Mouse (Mus musculus): ENCODE data around the gene Timm22. TPM values are rescaled to one million over a fixed set of nuclear protein-coding genes. Genes with fewer than 3 reads are reported as not detected.

Timm22 gene
- polyA plus RNA-seq, 1 experiment from 2014 or later: 52.7 TPM

DNA sequence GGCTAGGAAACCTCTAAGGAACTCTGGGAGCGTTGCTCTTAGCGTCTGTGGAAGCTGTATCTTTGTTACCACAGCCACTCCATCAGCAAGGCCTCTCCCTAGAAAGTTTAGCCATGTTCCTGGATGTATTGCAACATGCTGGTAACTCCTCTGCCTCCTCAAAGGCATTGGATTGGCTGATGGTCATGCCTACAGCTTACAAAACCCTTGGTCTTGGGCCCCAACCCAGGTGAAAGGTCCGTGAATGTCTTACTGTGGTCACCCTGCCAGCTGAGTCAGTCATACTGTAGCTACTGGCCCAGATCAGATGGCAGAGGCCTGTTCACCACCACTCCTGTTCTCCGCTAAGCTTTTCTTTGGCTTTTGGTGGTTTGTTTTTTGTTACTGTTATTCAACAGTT is 8.2 kb downstream of the Timm22 start:
- Histone ChIP-seq H3K9me3 (replicated peaks) (no peaks in the 10 kb centered on the region), H3K27ac (no peak overlapping the region), H3K4me1 (replicated peaks) (peaks cover 10% of the 10 kb centered on the region), H3K4me2 (no peak overlapping the region), H3K27me3 (no peaks in the 10 kb centered on the region), H3K9ac (no peak overlapping the region), H3K4me3 (replicated peaks) (no peak overlapping the region), H3K36me3 (peaks cover 65% of the 10 kb centered on the region)
- ATAC-seq (ENCODE audit: low read depth): no peak
- 74% methylated on average over 4 of the region's 4 CpGs for WGBS (ENCODE audit: insufficient replicate concordance)
- no peak for DNase-seq

DNA sequence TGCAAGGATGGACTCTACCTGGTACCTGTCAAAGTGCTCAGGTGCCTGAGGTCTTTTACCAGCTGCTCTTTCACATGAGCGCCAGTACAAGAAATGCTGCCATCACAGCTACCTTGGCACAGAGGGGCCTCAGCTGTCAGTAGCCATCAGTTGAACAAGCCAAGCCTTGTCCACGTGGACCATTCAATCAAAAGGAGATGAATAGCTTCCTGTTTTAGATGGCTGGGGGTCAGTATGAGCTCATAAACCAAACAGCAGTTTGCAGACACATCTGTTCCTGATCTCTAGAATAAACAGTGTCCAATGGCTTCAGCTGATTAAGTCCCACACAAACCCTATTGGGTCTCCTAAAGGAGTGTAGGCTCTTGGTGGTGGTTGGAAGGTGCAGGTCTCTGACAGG is 9.2 kb downstream of the Timm22 start:
- Histone ChIP-seq H3K9ac (no peak overlapping the region), H3K27ac (no peak overlapping the region), H3K27me3 (no peaks in the 10 kb centered on the region), H3K9me3 (replicated peaks) (no peaks in the 10 kb centered on the region), H3K4me1 (replicated peaks) (peaks cover 10% of the 10 kb centered on the region), H3K4me2 (no peak overlapping the region), H3K36me3 (peaks cover 65% of the 10 kb centered on the region), H3K4me3 (replicated peaks) (no peak overlapping the region)
- 58% methylated on average over 2 of the region's 2 CpGs for WGBS (ENCODE audit: insufficient replicate concordance)
- DNase-seq: no peak
- ATAC-seq (ENCODE audit: low read depth): no peak

DNA sequence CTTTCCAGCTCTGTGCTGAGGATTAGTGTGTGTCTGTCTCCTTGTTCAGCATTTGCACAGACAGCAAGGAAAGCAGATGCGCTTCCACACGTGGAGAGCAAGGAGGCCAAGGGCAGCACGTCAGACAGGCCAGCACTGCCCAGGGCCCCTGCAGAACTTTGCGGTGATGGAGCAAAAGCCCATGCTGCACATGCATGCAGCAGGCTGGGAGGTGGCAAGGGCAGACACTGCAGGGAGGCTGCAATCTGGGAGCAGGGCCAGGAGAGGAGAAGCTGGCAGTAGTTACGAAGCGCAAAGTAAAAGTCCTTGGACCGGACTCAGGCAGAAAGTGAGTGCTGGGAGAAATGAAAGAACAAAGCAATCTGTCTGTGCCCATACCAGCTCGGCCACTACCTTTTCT is 11.7 kb downstream of the Timm22 start:
- no peak for DNase-seq
- Histone ChIP-seq H3K27ac (no peak overlapping the region), H3K36me3 (peaks cover 46% of the 10 kb centered on the region), H3K27me3 (no peaks in the 10 kb centered on the region), H3K4me3 (replicated peaks) (no peak overlapping the region), H3K4me1 (replicated peaks) (0 out of 2 replicates have a peak, but pooled peaks cover 2% of the 10 kb centered on the region), H3K4me2 (no peak overlapping the region), H3K9ac (no peak overlapping the region), H3K9me3 (replicated peaks) (no peaks in the 10 kb centered on the region)
- WGBS (ENCODE audit: insufficient replicate concordance): 77% methylated on average over 8 of the region's 8 CpGs
- no peak for ATAC-seq (ENCODE audit: low read depth)

DNA sequence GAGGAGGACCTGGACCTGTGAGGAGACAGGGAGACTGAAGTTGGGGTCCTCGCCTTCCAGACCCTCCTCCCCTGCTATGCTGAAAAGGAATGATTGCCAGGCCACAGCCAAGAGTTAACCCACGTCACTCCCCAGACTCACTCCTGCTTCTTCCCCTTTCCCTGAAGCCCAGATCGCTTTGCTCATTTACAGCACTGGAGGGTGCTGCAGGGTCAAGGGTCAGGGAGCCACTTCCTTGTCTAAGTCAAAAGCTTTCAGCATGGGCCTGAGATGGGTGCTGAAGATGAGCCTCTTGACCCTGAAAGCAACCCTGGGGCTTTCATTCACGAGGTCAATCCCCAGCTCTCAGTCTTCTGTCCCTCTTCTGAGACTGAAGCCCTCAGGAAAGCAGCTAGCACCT is 12.4 kb downstream of the Timm22 start:
- Histone ChIP-seq H3K4me3 (replicated peaks) (no peak overlapping the region), H3K9me3 (replicated peaks) (no peaks in the 10 kb centered on the region), H3K9ac (no peak overlapping the region), H3K36me3 (peaks cover 38% of the 10 kb centered on the region), H3K4me1 (replicated peaks) (no peaks in the 10 kb centered on the region), H3K4me2 (no peak overlapping the region), H3K27me3 (no peaks in the 10 kb centered on the region), H3K27ac (no peak overlapping the region)
- 47% methylated on average over 4 of the region's 4 CpGs for WGBS (ENCODE audit: insufficient replicate concordance)
- ATAC-seq (ENCODE audit: low read depth) (no peak), DNase-seq (no peak)

DNA sequence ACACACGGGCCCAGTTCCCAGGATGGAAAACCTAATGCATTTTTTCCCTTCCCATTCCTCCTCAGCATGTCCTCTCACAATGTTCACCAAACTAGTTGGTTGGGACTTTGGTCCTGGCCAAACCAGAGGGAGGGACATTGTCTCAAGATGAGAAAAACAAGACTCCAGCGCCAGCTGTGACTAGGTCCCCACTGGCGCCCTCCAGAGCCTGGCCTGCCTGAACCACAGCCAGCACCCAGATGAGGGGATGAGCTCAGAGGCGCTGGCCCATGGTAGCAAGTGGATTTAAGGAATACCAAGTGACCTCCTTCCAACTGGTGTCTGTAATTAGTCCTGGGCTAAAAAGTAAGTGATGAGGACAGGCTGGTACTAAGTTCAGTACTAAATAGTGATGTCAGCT is 14.1 kb downstream of the Timm22 start:
- no peaks in the 10 kb centered on the region for H3K27me3 ChIP-seq
- H3K4me1 ChIP-seq (replicated peaks): no peaks in the 10 kb centered on the region
- WGBS (ENCODE audit: insufficient replicate concordance): 66% methylated on average over 4 of the region's 4 CpGs
- H3K4me2 ChIP-seq: no peak overlapping the region
- DNase-seq: no peak
- no peaks in the 10 kb centered on the region for H3K9me3 ChIP-seq (replicated peaks)
- peaks cover 22% of the 10 kb centered on the region for H3K36me3 ChIP-seq
- no peak overlapping the region for H3K9ac ChIP-seq
- no peak for ATAC-seq (ENCODE audit: low read depth)
- no peak overlapping the region for H3K4me3 ChIP-seq (replicated peaks)
- no peak overlapping the region for H3K27ac ChIP-seq

DNA sequence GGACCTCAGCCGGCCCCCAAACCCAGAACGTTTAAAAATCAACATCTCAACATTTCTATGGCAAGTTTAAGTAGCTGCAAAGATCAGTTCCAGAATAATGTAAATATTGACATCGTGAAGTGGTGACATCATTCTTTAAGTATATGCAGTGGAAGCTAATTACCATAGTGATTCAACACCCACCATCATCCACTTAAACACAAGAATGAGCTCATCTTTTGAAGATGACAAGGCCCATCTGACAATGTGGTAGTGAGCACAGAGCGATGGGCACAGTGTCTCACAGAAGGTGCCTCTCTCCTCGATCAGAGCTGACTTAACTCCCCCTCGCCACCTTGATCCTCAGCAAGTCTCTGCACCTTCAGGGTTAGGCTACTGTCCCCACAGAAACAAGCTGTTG is 19.0 kb downstream of the Timm22 start:
- no peak overlapping the region for H3K27ac ChIP-seq
- 69% methylated on average over 6 of the region's 6 CpGs for WGBS (ENCODE audit: insufficient replicate concordance)
- ATAC-seq (ENCODE audit: low read depth): no peak

DNA sequence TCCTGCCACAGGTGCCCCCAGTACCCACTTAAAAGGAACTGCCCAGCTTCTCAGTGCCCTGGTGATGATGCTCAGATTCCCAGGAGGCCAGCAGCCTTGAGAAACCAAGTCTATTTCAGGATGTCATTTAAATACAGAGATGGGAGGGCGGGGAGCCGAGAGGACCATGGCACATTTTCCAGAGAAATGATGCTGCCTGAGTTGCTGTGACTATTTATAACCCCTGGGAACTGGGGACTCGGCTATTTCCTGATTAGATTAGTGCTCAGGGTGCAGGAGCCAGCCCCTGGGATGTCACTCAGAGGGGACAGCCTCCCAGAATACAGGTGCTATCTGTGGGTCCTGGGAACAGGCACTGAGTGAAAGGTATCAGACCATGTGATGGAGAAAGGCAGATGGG is 21.0 kb downstream of the Timm22 start:
- no peak for DNase-seq
- Histone ChIP-seq H3K4me3 (replicated peaks) (no peak overlapping the region), H3K9me3 (replicated peaks) (no peaks in the 10 kb centered on the region), H3K4me2 (no peak overlapping the region), H3K27me3 (no peaks in the 10 kb centered on the region), H3K36me3 (no peaks in the 10 kb centered on the region; the same call in 1 of the 2 replicates), H3K27ac (no peak overlapping the region), H3K4me1 (replicated peaks) (no peaks in the 10 kb centered on the region), H3K9ac (no peak overlapping the region)
- no peak for ATAC-seq (ENCODE audit: low read depth)
- 51% methylated on average over 3 of the region's 3 CpGs for WGBS (ENCODE audit: insufficient replicate concordance)

More for the DNA sequence above, 19.0 kb downstream of the Timm22 start:
- Histone ChIP-seq H3K27me3 (no peaks in the 10 kb centered on the region), H3K4me1 (replicated peaks) (no peaks in the 10 kb centered on the region), H3K36me3 (no peaks in the 10 kb centered on the region; the same call in 1 of the 2 replicates), H3K9ac (no peak overlapping the region), H3K9me3 (replicated peaks) (no peaks in the 10 kb centered on the region), H3K4me2 (no peak overlapping the region), H3K4me3 (replicated peaks) (no peak overlapping the region)
- no peak for DNase-seq

DNA sequence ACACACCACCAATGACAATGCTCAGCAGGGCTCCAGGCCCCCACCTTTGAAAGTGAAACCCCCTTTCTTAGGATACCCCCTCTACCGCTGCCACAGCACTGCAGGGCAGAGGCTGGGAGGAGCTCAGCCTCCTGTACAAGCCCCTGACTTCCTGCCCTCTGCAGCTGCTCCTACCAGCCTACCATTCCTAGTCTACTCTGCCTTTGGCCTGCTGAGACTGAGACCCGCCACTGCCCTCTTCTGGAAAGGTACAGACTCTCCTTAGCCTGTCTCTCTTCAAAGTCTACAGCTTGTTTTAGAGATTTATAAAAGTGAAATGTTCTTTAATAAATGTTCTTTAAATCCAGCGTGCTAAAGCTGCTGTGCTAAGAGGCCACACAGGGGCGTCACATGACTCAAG is 22.3 kb downstream of the Timm22 start:
- H3K9ac ChIP-seq: no peak overlapping the region
- 44% methylated on average over 4 of the region's 4 CpGs for WGBS (ENCODE audit: insufficient replicate concordance)
- no peaks in the 10 kb centered on the region for H3K4me1 ChIP-seq (replicated peaks)
- no peak overlapping the region for H3K4me3 ChIP-seq (replicated peaks)
- H3K27me3 ChIP-seq: no peaks in the 10 kb centered on the region
- H3K27ac ChIP-seq: no peak overlapping the region
- DNase-seq: no peak
- ATAC-seq (ENCODE audit: low read depth): no peak
- H3K9me3 ChIP-seq (replicated peaks): no peaks in the 10 kb centered on the region
- no peaks in the 10 kb centered on the region; the same call in 1 of the 2 replicates for H3K36me3 ChIP-seq
- H3K4me2 ChIP-seq: no peak overlapping the region

DNA sequence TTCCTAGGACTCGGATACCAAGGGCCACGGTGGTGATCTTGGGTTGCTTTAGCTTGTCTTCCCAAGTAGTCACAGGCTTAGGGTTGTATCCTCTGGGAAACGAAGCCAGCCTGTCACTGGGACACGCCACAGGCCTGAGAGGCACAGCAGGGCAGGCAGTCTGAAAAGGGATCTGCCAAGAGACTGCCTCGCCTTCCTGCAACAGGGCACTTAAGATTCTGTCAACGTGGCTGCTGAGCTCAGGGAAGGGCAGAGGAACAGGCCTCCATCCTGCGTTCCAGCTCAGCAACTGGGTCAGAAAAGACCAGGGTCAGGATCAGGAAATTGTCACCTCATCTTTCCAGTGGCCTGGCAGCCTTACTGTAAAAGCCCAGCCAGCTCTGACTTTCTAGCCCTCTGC is 22.8 kb downstream of the Timm22 start:
- no peak overlapping the region for H3K9ac ChIP-seq
- H3K27me3 ChIP-seq: no peaks in the 10 kb centered on the region
- H3K9me3 ChIP-seq (replicated peaks): no peaks in the 10 kb centered on the region
- ATAC-seq (ENCODE audit: low read depth): no peak
- no peak overlapping the region for H3K4me2 ChIP-seq
- H3K27ac ChIP-seq: no peak overlapping the region
- H3K36me3 ChIP-seq: no peaks in the 10 kb centered on the region; the same call in 1 of the 2 replicates
- no peak for DNase-seq
- no peaks in the 10 kb centered on the region for H3K4me1 ChIP-seq (replicated peaks)
- 55% methylated on average over 7 of the region's 7 CpGs for WGBS (ENCODE audit: insufficient replicate concordance)
- no peak overlapping the region for H3K4me3 ChIP-seq (replicated peaks)

DNA sequence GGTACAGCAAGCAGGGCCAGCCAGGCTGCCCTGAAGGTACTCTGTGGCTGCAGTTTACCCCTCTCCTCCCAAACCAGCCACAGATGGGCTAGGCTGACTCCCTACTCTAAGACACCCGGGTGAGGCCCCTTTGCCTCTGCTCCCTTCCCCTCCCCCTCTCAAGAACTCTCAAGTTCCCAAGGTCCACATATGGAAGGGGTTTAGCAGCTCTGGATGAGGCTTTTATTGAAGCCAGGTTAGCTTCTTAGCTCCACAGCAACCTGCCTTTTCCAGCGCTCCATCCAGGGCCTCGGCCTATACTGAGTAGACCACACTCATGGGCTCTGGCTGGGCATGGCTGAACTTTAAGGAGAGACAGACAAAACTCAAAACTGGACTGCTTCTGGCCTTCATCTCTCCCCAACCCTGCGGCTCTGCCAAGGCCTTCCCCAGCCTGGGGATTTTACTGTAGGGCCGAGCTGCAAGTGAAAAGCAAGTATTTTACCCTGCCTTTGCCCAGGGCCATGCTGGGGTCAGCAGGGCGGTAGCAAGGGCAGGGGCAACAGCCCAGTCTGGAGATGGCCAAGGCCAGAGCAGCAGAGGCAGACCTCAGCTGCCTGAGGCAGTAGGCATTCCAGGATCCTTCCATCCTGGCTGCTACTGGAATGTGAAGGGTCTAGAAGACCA is 23.3 kb downstream of the Timm22 start:
- no peak for DNase-seq
- H3K27ac ChIP-seq: no peak overlapping the region
- 65% methylated on average over 6 of the region's 6 CpGs for WGBS (ENCODE audit: insufficient replicate concordance)
- H3K4me1 ChIP-seq (replicated peaks): no peaks in the 10 kb centered on the region
- H3K36me3 ChIP-seq: no peaks in the 10 kb centered on the region
- H3K4me3 ChIP-seq (replicated peaks): no peak overlapping the region
- no peak overlapping the region for H3K9ac ChIP-seq
- no peaks in the 10 kb centered on the region for H3K27me3 ChIP-seq
- no peaks in the 10 kb centered on the region for H3K9me3 ChIP-seq (replicated peaks)
- no peak for ATAC-seq (ENCODE audit: low read depth)
- no peak overlapping the region for H3K4me2 ChIP-seq

DNA sequence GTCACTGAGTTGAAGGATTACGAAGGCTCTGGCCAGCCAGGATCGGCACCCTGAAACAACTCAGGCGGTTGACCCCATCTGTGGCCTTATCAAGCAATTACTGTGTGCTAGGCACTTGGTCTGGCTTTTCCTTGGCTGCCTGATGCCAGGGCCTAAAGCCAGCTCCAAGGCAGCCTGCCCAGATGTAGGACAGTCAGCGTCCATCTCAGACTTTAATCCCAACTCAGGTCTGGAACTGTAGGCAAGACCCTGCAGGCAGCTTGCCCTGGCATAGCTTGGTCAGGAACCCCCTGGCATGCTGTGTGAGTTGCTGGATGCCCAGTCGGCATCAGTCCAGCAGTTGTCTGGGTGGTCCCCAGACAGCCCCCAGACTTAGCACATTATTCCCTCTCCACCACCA is 29.3 kb downstream of the Timm22 start:
- H3K9me3 ChIP-seq (replicated peaks): no peaks in the 10 kb centered on the region
- H3K4me3 ChIP-seq (replicated peaks): no peak overlapping the region
- WGBS (ENCODE audit: insufficient replicate concordance): 72% methylated on average over 5 of the region's 5 CpGs
- DNase-seq (no peak), ATAC-seq (ENCODE audit: low read depth) (no peak)
- H3K4me1 ChIP-seq (replicated peaks): 0 out of 2 replicates have a peak, but pooled peaks cover 2% of the 10 kb centered on the region
- H3K27me3 ChIP-seq: peaks cover 30% of the 10 kb centered on the region
- H3K9ac ChIP-seq: no peak overlapping the region
- no peak overlapping the region for H3K4me2 ChIP-seq
- no peak overlapping the region for H3K27ac ChIP-seq
- H3K36me3 ChIP-seq: no peaks in the 10 kb centered on the region

DNA sequence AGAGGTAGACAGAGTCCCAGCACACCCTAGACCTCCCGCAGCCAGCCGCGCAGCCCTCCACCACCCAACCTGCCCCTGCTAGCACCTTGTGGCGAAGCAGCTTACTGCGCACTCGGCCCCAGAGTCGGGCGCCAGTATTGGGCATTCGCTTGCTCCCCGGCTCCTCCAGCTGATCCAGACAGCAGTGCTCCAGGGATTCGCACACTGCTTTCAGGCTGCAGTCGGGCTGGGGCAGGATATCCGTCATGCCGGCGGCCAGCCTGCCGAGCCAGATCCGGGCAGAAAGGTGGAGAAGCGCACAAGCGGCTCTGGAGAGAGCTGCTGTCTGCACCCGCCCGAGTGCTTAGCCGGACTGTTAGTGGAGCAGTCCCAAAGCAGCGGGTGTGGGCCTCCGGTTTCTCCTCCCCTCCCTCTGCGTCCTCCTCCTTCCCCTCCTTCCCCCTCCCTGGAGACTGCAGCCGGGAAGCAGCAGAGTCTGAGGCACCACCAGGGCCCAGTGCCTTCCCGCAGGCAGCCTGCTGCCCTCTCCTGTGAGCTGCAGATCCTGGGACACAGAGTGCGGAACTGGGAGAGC is 30.2 kb downstream of the Timm22 start:
- H3K4me3 ChIP-seq (replicated peaks): peak overlapping the region; percentile 31
- H3K9me3 ChIP-seq (replicated peaks): no peaks in the 10 kb centered on the region
- ATAC-seq (ENCODE audit: low read depth) (peak; percentile 41; the same call in 1 of the 2 replicates), DNase-seq (no peak)
- peaks cover 30% of the 10 kb centered on the region for H3K27me3 ChIP-seq
- 0 out of 2 replicates have a peak, but pooled peaks cover 2% of the 10 kb centered on the region for H3K4me1 ChIP-seq (replicated peaks)
- H3K4me2 ChIP-seq: peak overlapping the region; percentile 49
- no peak overlapping the region for H3K9ac ChIP-seq
- WGBS (ENCODE audit: insufficient replicate concordance): 27% methylated on average over 28 of the region's 28 CpGs
- H3K27ac ChIP-seq: no peak overlapping the region
- no peaks in the 10 kb centered on the region for H3K36me3 ChIP-seq

Measured in liver, embryonic 13.5 days (tissue).